Mouse (Mus musculus) forebrain, embryonic 16.5 days (tissue): ENCODE measurements around the gene Gm7995. TPM values are rescaled to one million over a fixed set of nuclear protein-coding genes. Genes with fewer than 3 reads are reported as not detected.
"Not testable (repeated sequence)": the region's sequence is repeated elsewhere in the genome, so short reads cannot be mapped to it uniquely, and the experiment has no call there.

Experiments
- ATAC-seq: fragments of 200-750 bp; cut with Nextera tagmentation; 2 replicates; pipeline ENCODE4 v1.8.0; 2017; ENCODE audit warnings: mild to moderate bottlenecking, moderate library complexity
- H3K27ac ChIP-seq: fragments of 300-500 bp; sonication (generic); 2 replicates; pipeline ENCODE4 v1.5.1; 2014; ENCODE audit warnings: low read length, control low read depth
- H3K27me3 ChIP-seq: fragments of 300-500 bp; sonication (generic); replicated peaks from 2 replicates; pipeline ENCODE4 v1.6.1; 2014; ENCODE audit warnings: low read length; ENCODE audit not compliant: control insufficient read depth, insufficient read depth
- H3K36me3 ChIP-seq: fragments of 300-500 bp; sonication (generic); 2 replicates; pipeline ENCODE4 v1.6.1; 2014; ENCODE audit not compliant: control insufficient read depth, insufficient read depth
- H3K4me1 ChIP-seq: fragments of 300-500 bp; sonication (generic); replicated peaks from 2 replicates; pipeline ENCODE4 v1.6.1; 2014; ENCODE audit warnings: low read length; ENCODE audit not compliant: control insufficient read depth, insufficient read depth
- H3K4me2 ChIP-seq: fragments of 300-500 bp; sonication (generic); 2 replicates; pipeline ENCODE4 v1.6.1; 2014; ENCODE audit warnings: mild to moderate bottlenecking, low read length, control low read depth
- H3K4me3 ChIP-seq: fragments of 300-500 bp; sonication (generic); replicated peaks from 2 replicates; pipeline ENCODE4 v1.5.1; 2014; ENCODE audit warnings: mild to moderate bottlenecking, low read length, control low read depth
- H3K9ac ChIP-seq: fragments of 300-500 bp; sonication (generic); replicated peaks from 2 replicates; pipeline ENCODE4 v1.6.1; 2014; ENCODE audit warnings: low read depth, low read length, control low read depth
- H3K9me3 ChIP-seq: fragments of 300-500 bp; sonication (generic); 2 replicates; pipeline ENCODE4 v1.6.1; 2016; ENCODE audit warnings: low read length; ENCODE audit not compliant: control insufficient read depth
- WGBS: fragments of 180-500 bp; shearing (Covaris S2); extraction: QIAGEN DNeasy Blood & Tissue Kit; methylation state at CpG from one replicate; pipeline ENCODE4 v1.1.7; 2014; 5-methylcytosine and 5-hydroxymethylcytosine counted together
- microRNA-seq: library from miRNA; unstranded; fragments of <30 nt; microRNA quantifications from one replicate; pipeline ENCODE4, GENCODE M21; 2017
- polyA plus RNA-seq: library from polyadenylated mRNA; unstranded; fragments of >200 nt; fragmentation: Nextera tagmentation; extraction: Ambion mirVana; gene quantifications from 2 replicates; pipeline ENCODE4 v1.2.1, GENCODE M21; 2015

Gene Gm7995
- not detected in 2 replicates for polyA plus RNA-seq

DNA sequence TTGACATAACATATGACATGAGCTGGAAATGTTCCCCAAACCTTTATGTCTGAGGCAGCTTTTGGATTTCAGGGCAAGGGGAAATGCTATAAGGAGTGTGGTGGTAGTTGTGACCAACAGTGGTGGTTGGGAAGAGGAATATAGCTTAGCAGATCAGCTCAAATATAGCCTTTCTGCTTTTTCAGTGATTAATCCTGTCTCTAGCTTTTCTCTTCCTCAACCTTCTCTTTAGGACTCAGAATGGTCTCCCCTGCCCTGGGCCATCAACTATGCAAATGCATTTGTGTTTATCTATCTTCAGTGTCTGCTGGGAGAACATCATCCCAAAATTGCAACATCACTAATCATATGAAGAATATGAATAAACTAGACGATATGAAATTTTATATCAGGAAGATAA lies at the start of gene Gm7995:
Gm7995 (plus strand) TSS at position 301 of the 400 bp plus-strand sequence.
- H3K27ac ChIP-seq, ATAC-seq, H3K4me1 ChIP-seq, H3K36me3 ChIP-seq, H3K4me3 ChIP-seq, H3K9me3 ChIP-seq, H3K27me3 ChIP-seq, H3K4me2 ChIP-seq, H3K9ac ChIP-seq: not testable (repeated sequence)
- WGBS, result no CpG with 5 or more reads among the region's 1 CpGs

GRCm38 (mm10) chr14:42297258-42297657 lies 12.8 kb upstream of the Gm7995 start, which contains the start of gene Gm9611:
Gm9611 (minus strand) TSS chr14:42297358.
- not testable (repeated sequence) for H3K9me3 ChIP-seq, H3K36me3 ChIP-seq, H3K9ac ChIP-seq, H3K4me1 ChIP-seq, H3K4me3 ChIP-seq, H3K27me3 ChIP-seq, H3K4me2 ChIP-seq, ATAC-seq, H3K27ac ChIP-seq
- WGBS, result 83% methylated on average over 1 of the region's 3 CpGs

Small RNA genes lying within 50 kb of the gene (microRNA-seq; reads per million reads assigned to microRNA genes)
- gene Gm25208 (not detected), gene Gm25892 (not detected)

Other genes starting within 250 kb of the Gm7995 start
- not detected in 2 replicates for gene Gm7951, start 192.8 kb upstream of the Gm7995 start, polyA plus RNA-seq
- not detected in 2 replicates for gene Gm17027, start 147.6 kb upstream of the Gm7995 start, polyA plus RNA-seq
- not detected in 2 replicates for gene Gm3573, start 119.4 kb upstream of the Gm7995 start, polyA plus RNA-seq
- gene Gm17026, start 50.2 kb upstream of the Gm7995 start, polyA plus RNA-seq, result not detected in 2 replicates
- not detected in 2 replicates for gene Gm9611, start 12.9 kb upstream of the Gm7995 start, polyA plus RNA-seq
- gene Gm8005, start 129.5 kb downstream of the Gm7995 start, polyA plus RNA-seq, result not detected in 2 replicates
- gene Gm8011, start 153.7 kb downstream of the Gm7995 start, polyA plus RNA-seq, result not detected in 2 replicates
- not detected in 2 replicates for gene Gm8020, start 192.1 kb downstream of the Gm7995 start, polyA plus RNA-seq
- not detected in 2 replicates for gene Gm8024, start 214.1 kb downstream of the Gm7995 start, polyA plus RNA-seq